Mouse (Mus musculus) central nervous system, embryonic 14 days (tissue): ENCODE results near the gene Gpr85. TPM values are rescaled to one million over a fixed set of nuclear protein-coding genes. Genes with fewer than 3 reads are reported as not detected.

ENCODE experiments used
- polyA plus RNA-seq: library from polyadenylated mRNA; depleted of rRNA; stranded (reverse); fragments of >200 nt; gene quantifications from 2 replicates; pipeline ENCODE4 v1.2.3, GENCODE M21; 2012; rRNA removed

Gene Gpr85
- 45.8 and 55.0 TPM in 2 replicates for polyA plus RNA-seq

DNA sequence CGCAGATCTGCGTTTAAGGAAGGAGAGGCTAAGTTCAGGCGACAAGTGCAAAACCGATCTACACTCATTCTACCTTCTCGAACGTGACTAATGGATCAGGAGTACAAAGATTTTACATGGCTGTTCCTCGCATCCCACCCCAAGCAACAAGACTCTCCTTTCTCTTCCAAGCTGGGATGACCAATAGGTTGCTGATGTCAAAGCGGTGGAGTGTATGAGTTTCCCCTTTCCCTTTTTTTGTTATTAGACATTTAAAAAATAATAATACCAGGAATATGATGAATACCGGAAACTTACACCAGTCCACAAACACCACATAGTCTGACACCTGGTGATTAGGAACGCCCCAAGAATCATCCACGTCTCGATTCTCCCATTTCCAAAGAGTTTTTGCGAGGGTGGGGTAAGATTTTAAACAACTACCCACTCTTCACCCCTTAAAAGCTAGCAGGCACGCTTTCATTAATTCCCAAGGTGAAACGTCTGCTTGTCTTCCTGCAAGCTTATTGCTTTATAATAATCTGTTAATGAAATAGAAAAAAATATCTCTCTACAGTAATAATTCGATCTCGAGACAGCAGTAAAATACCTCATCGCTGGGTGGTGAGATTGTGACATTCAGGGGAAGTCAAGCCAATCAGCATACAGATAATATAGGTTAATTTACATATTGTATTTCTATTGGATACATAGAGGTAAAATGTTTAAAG, at the start of gene Gpr85:
Gpr85 (minus strand) TSS at position 598 of the 710 bp plus-strand sequence.

DNA sequence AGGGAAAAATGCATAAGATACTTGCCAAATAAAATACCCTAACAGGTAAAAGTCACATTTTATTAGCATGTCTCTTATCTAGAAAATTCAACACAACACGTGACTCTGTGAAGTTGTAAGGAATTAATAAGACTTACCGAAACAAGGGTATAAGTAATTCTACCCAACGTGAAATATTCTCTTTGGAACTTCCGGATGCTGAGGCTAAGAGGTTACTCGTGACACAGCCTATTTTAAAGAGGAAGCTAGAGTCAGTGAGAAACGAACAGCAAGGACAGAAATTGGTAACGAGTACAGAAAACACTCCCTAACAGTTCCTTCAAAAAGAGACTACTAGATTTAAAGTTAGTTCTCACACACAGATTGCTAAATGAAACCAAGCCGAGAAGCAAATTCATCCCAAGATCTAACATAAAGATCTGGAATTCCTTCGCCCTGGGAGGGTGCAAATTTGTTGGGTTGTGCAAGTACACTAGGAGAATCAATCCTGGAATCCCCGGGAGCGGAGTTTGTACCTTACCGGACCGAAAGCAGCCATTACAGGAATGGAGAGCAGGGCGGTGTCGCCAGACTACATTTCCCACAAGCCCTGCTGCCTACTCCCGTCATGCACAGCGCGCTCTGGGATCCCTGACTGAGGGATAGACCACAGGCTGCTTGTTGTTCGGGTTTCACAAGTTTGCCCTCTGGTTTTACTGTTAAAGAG, 31.3 kb upstream of the Gpr85 start, which contains the start of gene 2610001J05Rik:
2610001J05Rik (minus strand) TSS at position 600 of the 706 bp plus-strand sequence.

Other genes with a start within 250 kb of the Gpr85 start
- 12.0 and 12.9 TPM in 2 replicates for gene Tmem168, start 231.8 kb downstream of the Gpr85 start, polyA plus RNA-seq
- 13.3 and 14.6 TPM in 2 replicates for gene Bmt2, start 162.0 kb downstream of the Gpr85 start, polyA plus RNA-seq
- gene 2610001J05Rik, start 31.6 kb upstream of the Gpr85 start, polyA plus RNA-seq, result 66.5 and 69.7 TPM in 2 replicates